Mouse (Mus musculus): Measurements from ENCODE around the gene Trim54.

Trim54 gene

DNA sequence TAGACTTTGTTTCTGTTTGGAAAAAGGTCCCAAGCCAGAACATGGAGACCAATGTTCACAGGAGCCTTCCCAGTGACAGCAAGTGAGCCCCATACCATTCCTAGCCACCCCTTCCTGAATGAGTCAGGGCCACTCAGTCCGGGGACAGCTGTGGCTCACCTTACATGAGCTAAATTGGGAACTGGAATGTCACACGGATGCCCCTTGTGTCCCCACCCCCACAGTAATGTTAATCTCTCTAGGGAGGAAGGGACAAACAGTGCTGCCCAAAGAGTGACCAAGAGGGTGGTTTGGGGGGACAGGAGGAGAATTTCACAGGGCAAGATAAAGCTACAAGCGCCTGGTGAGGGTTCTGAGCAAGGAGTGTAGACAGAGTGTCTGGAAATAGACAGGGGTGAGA, at the start of gene Trim54:
TSS of gene Trim54 (plus strand) at position 359 of the 400 bp plus-strand sequence.
- no peak for DNase-seq

DNA sequence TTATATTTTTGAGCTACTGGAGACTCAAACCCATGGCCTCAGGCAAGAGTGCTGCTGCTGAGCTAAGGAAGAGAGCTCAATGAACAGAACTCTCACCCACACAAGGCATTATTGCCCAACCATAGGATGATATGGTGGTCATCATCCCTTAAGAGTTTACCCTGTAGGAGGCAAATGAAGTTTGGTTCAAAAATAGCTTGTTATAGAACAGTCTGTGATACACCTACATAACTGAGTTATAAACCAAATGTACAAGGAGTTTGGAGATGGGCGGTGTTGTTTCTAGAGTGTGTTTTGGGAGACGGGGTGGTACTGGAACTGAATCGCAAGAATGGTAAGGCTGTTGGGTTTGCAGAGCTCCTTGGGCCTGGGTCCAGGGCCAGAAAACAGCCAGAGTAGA, 46.7 kb upstream of the Trim54 start:
- DNase-seq = no peak

DNA sequence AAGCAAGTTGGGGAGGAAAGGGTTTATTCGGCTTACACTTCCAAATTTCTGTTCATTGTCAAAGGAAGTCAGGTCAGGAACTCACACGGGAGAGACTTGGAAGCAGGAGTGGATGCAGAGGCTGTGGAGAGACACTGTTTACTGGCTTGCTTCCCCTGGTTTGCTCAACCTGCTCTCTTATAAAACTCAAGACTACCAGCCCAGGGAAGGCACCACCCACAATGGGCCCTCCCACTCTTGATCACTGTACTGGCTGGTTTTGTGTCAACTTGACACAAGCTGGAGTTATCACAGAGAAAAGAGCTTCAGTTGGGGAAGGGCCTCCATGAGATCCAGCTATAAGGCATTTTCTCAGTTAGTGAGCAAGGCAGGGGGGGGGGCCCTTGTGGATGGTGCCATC, 45.5 kb upstream of the Trim54 start:
- DNase-seq = no peak

GRCm38 (mm10) chr5:31071821-31072220, 44.7 kb upstream of the Trim54 start:
- no peak for DNase-seq

- DNase-seq = no peak
Observed at GRCm38 (mm10) chr5:31073176-31073575, 43.3 kb upstream of the Trim54 start.

DNA sequence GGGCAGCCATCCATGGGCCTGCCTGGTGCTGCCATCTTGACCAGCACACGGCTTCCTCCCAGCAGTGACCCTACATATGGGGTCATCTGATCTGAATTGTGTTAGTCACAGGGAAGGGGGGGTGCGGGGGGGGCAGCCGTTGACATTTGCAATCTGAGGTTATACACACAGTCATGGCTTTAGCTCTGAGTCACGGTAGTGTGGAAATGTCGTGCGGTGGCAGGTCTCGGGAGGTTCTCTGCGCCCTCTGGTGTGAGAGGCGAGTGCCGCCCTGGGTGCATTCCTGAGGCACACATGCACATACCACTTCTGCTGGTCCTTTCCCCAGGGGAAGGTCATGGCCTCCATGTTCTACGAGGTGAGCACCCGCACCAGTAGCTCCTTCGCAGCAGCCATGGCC, 40.2 kb upstream of the Trim54 start:
- no peak for DNase-seq

DNA sequence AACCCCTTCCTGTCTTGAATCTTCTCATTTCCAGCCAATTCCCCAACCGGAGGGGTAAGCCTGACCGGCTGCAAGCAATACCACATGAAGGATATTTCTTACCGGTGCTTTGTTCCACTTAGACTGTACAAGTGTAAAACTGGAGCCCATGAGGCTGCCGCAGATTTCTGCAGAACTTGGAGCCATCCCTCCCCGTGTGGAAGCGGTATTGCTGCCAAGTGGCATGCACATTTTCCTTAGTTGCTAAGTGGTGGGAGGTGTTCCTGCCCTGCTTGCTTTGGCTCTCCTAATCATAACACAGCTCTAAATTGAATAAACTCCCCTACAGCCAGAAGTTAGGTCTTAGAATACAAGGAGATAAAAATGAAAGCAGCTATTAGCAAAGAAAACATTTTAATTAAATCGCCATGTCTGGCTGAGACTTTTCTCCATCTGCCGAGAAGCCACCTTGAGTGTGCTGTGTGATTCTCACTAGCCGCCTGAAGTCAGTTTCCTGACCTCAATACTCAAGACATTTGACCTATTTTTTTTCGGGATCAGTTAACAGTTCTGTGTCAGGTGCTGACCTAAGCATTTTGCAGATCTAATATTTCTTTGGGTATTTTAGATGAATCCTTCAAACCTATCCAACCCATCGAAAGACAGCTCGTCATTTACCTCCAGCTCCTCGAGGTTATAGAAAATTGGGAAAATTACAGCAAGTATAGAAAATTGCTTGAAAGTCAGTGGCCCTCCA, 36.3 kb upstream of the Trim54 start:
- DNase-seq = peak in 1 of 2 experiments; percentile 9

DNA sequence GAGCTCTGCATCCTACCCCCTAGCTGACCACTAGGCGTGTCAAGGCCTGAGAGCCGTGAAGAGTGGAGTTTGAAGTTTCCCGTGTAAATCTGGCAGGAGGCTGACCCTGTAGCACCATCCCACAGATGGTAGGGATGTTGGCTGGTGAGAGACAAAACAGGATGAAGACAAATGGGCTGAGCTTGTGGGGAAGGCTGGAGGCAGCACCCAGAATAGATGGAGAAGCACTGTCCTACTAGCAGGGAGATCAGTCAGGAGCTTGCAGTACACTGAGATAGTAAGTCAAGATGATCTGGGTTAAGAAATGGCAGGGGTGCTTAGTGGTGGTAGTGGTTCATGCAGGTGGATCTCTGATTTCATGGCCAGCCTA, 35.7 kb upstream of the Trim54 start:
- no peak for DNase-seq

DNA sequence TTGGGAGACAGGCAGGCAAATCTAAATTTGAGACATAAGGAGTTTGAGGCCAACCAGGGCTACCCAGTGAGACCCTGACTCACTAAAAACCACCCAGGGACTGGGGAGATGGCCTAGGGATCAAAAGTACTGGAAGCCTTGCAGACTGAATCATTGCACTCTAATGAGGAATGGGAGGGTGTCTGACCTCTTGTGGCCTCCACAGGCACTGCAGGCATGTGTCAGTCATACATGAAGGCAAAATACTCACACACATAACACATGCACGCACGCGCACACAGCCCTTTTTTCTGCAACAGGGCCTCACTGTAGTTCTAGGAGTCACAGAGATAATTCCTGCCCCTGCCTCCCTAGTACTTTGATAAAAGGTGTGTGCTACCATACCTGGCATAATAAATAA, 35.1 kb upstream of the Trim54 start:
- peak; percentile 28 to 33 for DNase-seq

GRCm38 (mm10) chr5:31082355-31082754, 34.2 kb upstream of the Trim54 start:
- peak; percentile 21 to 42 for DNase-seq

GRCm38 (mm10) chr5:31082935-31083625, 33.4 kb upstream of the Trim54 start:
- DNase-seq = no peak

DNA sequence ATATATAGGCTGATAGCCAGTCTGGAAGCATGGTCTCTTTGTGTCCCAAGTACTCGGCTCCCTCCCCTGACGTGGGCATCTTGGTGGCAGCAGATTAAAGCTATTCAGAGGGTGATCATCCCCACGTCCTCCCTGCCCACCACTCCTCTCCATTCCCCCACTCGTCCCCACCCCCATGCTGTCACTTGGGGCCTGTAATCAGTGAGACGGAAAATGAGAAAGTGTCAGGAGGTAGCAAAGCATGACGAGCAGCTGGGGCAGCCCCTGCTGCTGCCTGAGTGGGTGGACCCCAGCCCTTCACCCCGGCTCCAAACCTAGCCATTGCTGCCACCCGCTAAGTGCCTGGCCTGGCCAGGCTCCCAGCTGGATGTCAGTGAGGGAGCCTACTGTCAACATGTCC, 32.6 kb upstream of the Trim54 start:
- DNase-seq = no peak

DNA sequence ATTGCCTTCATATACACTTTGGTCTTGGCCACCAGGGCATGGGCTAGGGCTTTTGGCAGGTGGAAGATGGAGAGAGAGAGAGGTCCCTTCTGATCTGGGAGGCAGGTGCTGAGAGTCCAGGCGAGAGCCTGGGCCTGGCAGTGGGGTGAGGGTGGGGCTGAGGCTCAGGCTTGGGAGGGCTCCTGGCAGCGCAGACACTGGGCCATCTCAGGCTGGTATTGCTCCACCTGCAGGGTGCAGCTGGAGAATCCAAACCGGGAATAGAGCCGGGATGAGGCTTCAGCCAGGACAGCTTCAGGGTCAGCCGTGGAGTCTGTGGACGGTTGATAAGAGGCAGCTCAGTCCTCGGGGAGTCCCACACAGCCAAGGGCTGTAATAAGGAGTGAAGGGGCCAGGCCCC, 29.9 kb upstream of the Trim54 start:
- no peak for DNase-seq

DNA sequence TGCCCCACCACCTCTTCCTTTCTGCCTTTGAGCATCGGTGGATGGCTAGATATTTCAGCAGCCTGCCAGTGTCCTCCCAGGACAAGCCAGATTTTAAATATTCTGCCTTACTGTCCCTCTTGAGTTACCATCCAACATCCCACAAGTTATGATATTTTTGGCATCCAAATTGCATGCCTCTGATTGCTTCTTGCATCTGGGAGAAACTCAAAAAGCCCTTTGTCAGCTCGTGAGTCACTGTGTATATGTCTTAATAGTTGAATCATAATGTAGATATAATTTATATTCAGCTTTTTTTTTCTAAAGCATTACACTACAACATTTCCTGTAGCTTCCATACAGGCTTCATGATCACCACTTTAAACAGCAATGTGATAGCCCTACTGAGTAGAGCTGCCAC, 29.4 kb upstream of the Trim54 start:
- DNase-seq = no peak

- DNase-seq = no peak
Observed at GRCm38 (mm10) chr5:31092231-31092975, 24.1 kb upstream of the Trim54 start.

DNA sequence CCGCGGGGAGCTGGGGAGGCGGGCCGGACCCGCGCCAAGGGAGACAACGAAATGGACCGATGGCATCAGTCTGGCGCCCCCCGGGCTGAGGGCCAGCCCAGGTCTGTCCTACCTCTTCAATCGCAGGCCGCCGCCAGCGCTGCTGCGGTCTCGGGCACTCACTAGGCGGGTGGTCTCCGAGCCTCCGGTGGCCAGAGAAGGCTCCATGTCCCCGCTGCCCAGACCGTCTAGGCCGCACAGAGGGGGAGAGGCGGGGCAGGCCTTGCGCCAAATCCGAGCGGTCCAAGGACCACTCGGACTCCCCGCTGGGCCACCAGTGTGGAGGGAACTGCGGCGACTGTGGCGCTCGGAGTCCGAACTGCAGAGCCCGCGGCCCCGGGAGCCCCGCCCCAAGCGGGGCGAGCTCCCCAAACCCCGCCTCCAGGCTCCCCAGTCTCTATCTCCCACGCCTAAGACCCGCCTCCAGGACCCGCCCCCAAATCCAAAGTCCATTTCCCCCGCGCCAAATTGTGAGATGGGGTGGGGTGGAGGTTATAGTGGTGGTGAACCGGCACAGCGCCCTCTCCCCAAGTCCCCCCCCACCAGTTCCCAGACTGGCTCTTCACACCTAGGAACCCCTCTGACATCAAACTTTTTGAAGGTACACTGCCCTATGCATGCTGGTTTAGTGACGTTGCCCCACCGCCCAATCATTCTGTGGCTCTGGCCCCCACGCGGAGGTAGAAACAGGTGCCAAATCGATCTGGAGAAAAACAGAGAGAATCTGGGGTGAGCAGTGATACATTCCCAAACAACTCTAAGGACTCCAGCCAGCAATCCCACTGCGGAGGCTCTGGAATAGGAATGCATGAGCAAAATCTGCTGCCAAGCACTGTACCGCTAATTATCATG, 23.1 kb upstream of the Trim54 start:
- no peak for DNase-seq

GRCm38 (mm10) chr5:31094100-31094798, 22.3 kb upstream of the Trim54 start:
- no peak for DNase-seq

DNA sequence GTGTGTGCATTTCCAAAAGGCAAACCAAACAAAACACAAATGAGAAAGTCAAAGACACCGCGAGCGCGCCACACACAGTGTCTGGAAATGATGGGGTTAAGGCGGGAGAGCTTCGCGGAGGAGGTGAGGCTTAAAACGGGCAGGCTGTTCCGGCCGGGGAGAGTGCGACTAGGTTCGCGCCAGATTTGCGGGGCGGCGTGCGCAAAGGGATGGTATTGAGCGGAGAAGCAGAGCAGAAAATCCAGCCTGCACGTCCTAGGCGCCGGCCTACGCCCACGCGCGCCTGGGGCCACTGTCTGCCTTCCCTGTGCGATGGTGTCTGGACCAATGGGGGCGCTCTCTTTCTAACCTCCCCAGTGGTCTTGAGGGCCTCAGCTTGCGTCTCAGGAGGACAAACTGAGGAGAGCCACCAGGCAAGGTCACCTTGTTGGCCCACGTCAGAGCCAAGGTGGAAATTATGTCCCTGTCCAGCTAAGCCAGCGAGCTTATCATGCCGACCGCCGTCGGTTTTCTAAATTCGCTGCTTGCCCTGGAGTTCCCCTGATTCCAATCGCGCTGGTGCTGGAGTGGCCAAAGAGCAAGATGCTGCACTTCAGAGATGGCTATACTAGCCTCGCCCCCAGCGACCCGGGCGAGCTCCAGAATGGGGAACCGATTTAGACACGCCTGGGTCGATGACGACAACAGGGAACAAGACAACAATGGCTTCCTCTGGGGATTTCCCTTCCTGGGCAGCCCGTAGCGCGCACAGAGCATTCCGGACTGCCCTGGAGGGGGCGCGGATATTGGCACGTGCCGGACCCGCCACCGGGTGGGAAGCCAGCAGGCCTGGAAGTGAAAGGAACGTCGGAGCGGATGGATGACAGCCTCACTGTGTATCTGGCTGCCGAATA, 21.5 kb upstream of the Trim54 start:
- no peak for DNase-seq

- no peak for DNase-seq
Observed at GRCm38 (mm10) chr5:31095711-31096480, 20.6 kb upstream of the Trim54 start.

DNA sequence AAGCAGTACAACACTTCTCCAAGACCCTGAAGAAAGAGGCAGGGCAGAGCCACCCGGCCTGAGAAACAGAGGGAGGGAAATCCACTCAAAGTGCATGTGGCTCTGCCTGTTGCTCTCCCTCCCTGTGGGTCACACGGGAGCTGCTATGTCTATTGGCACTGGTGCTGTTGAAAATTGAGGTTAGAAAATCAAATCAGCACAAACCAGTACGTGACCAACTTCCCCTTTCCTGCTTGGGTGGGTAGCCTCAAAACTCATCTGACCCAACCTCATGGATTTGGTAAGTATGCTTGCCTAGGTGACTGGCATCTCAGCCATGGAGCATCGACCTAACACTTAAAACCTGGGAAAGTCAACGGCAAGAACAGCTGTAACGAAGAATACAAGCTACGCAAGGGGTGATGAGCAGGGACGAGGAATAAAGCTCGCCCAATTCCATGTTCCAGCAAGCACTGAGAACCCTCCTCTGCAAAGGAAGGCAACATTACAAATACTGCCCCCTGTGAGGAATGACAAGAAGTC, 10.6 kb upstream of the Trim54 start, which contains the start of gene Dnajc5g:
TSS of gene Dnajc5g (plus strand) at position 472 of the 522 bp plus-strand sequence.
- no peak for DNase-seq
